Mouse (Mus musculus) retina, postnatal 7 days (tissue): Measurements from ENCODE around the gene Ebf1.

ENCODE experiments used
- DNase-seq: peaks from one replicate; pipeline ENCODE4 v3.0.0-alpha.2; 2012; ENCODE audit warnings: low read depth, low spot score

The Ebf1 gene

GRCm38 (mm10) chr11:45017493-45017892, 400.4 kb downstream of the Ebf1 start:
- DNase-seq: no peak

- DNase-seq: no peak
Measured at GRCm38 (mm10) chr11:45026012-45026411, 408.9 kb downstream of the Ebf1 start.

GRCm38 (mm10) chr11:45026674-45027073, 409.6 kb downstream of the Ebf1 start:
- no peak for DNase-seq

- DNase-seq: no peak
Measured at GRCm38 (mm10) chr11:45027076-45027475, 410.0 kb downstream of the Ebf1 start.

- no peak for DNase-seq
Measured at GRCm38 (mm10) chr11:45055744-45056610, 438.9 kb downstream of the Ebf1 start.
